Mouse (Mus musculus): ENCODE data around the gene Filip1l. TPM values are rescaled to one million over a fixed set of nuclear protein-coding genes. Genes with fewer than 3 reads are reported as not detected.

Gene Filip1l
- polyA plus RNA-seq, 1 experiment from 2014 or later: 1.8 TPM

Other genes starting within 250 kb of the Filip1l start
- 85.7 and 95.8 TPM in 2 replicates for gene Tomm70a, start 231.4 kb upstream of the Filip1l start, polyA plus RNA-seq (2014; fragmentation: Nextera tagmentation; extraction: Ambion mirVana)
- gene Nit2, start 185.8 kb upstream of the Filip1l start, polyA plus RNA-seq (2014; fragmentation: Nextera tagmentation; extraction: Ambion mirVana): 54.2 and 63.6 TPM in 2 replicates
- 42.9 and 46.7 TPM in 2 replicates for gene Tbc1d23, start 121.6 kb upstream of the Filip1l start, polyA plus RNA-seq (2014; fragmentation: Nextera tagmentation; extraction: Ambion mirVana)
- 0.44 and 0.74 TPM in 2 replicates for gene Tmem30c, start 60.2 kb upstream of the Filip1l start, polyA plus RNA-seq (2014; fragmentation: Nextera tagmentation; extraction: Ambion mirVana)